Mouse (Mus musculus) forebrain, postnatal 0 days (tissue): ENCODE measurements around the gene Med23. TPM values are rescaled to one million over a fixed set of nuclear protein-coding genes. Genes with fewer than 3 reads are reported as not detected.

Source experiments
- ATAC-seq: fragments of 200-750 bp; cut with Nextera tagmentation; 2 replicates; pipeline ENCODE4 v1.8.0; 2017; ENCODE audit warnings: mild to moderate bottlenecking, moderate library complexity
- DNase-seq: peaks from one replicate; pipeline ENCODE4 v3.0.0-alpha.2; 2015
- H3K27ac ChIP-seq: fragments of 300-500 bp; sonication (generic); 2 replicates; pipeline ENCODE4 v1.5.1; 2014; ENCODE audit warnings: low read depth, mild to moderate bottlenecking, antibody characterized with exemption, low read length, moderate library complexity, mixed read lengths
- H3K27me3 ChIP-seq: fragments of 300-500 bp; sonication (generic); 2 replicates; pipeline ENCODE4 v1.6.1; 2014; ENCODE audit warnings: mild to moderate bottlenecking, low read length, mixed read lengths; ENCODE audit not compliant: insufficient read depth
- H3K36me3 ChIP-seq: fragments of 300-500 bp; sonication (generic); 2 replicates; pipeline ENCODE4 v1.6.1; 2014; ENCODE audit warnings: mild to moderate bottlenecking, moderate library complexity; ENCODE audit not compliant: insufficient read depth
- H3K4me1 ChIP-seq: fragments of 300-500 bp; sonication (generic); 2 replicates; pipeline ENCODE4 v1.6.1; 2014; ENCODE audit warnings: antibody characterized with exemption; ENCODE audit not compliant: insufficient read depth
- H3K4me2 ChIP-seq: fragments of 300-500 bp; sonication (generic); 2 replicates; pipeline ENCODE4 v1.6.1; 2014; ENCODE audit warnings: low read depth, mild to moderate bottlenecking, moderate library complexity
- H3K4me3 ChIP-seq: fragments of 300-500 bp; sonication (generic); 2 replicates; pipeline ENCODE4 v1.5.1; 2014; ENCODE audit warnings: low read depth, low read length, mixed read lengths
- H3K9ac ChIP-seq: fragments of 300-500 bp; sonication (generic); 2 replicates; pipeline ENCODE4 v1.6.1; 2014; ENCODE audit warnings: mild to moderate bottlenecking
- H3K9me3 ChIP-seq: fragments of 300-500 bp; sonication (generic); 2 replicates; pipeline ENCODE4 v1.6.1; 2016; ENCODE audit warnings: low read length
- CTCF ChIP-seq: sonication (generic); IDR thresholded peaks from 2 replicates; pipeline ENCODE4 v1.5.1; 2016; ENCODE audit warnings: antibody characterized with exemption, control low read depth, low read depth
- WGBS: fragments of 180-500 bp; shearing (Covaris S2); extraction: QIAGEN DNeasy Blood & Tissue Kit; methylation state at CpG from one replicate; pipeline ENCODE4 v1.1.7; 2014; 5-methylcytosine and 5-hydroxymethylcytosine counted together
- polyA plus RNA-seq: library from polyadenylated mRNA; unstranded; fragments of >200 nt; fragmentation: Nextera tagmentation; extraction: Ambion mirVana; gene quantifications from 2 replicates; pipeline ENCODE4 v1.2.1, GENCODE M21; 2015
- total RNA-seq: library from RNA; depleted of rRNA; stranded (reverse); fragments of >200 nt; gene quantifications from 2 replicates; pipeline ENCODE4 v1.2.3, GENCODE M21; 2014

Med23 gene
- total and polyA plus RNA-seq, 2 experiments from 2014 or later: 16.2 to 41.7 TPM

- Histone ChIP-seq H3K9me3 (no peaks in the 10 kb centered on the region), H3K4me3 (no peak overlapping the region), H3K4me1 (no peaks in the 10 kb centered on the region), H3K4me2 (no peak overlapping the region), H3K27ac (no peak overlapping the region), H3K27me3 (no peaks in the 10 kb centered on the region), H3K9ac (no peak overlapping the region), H3K36me3 (peaks cover 59% of the 10 kb centered on the region)
- DNase-seq (peak; percentile 25), ATAC-seq (peak; percentile 70)
- TF ChIP-seq CTCF: peak; percentile 60
- WGBS: 82% methylated on average over 9 of the region's 9 CpGs
Measured at GRCm38 (mm10) chr10:24886008-24886407, 16.2 kb downstream of the Med23 start.

- Histone ChIP-seq H3K9ac (no peak overlapping the region), H3K4me1 (no peaks in the 10 kb centered on the region), H3K36me3 (peaks cover 61% of the 10 kb centered on the region), H3K27ac (no peak overlapping the region), H3K4me3 (no peak overlapping the region), H3K9me3 (no peaks in the 10 kb centered on the region), H3K27me3 (no peaks in the 10 kb centered on the region), H3K4me2 (no peak overlapping the region)
- DNase-seq (no peak), ATAC-seq (no peak)
- no peak for TF ChIP-seq CTCF
- WGBS: 95% methylated on average over 7 of the region's 7 CpGs
Measured at GRCm38 (mm10) chr10:24888343-24888742, 18.6 kb downstream of the Med23 start.

- ATAC-seq (no peak), DNase-seq (no peak)
- no peak overlapping the region for H3K9ac ChIP-seq
- H3K4me3 ChIP-seq: no peak overlapping the region
- H3K4me1 ChIP-seq: no peaks in the 10 kb centered on the region
- peak; percentile 28; the same call in 1 of the 2 replicates for TF ChIP-seq CTCF
- 88% methylated on average over 8 of the region's 8 CpGs for WGBS
- no peak overlapping the region for H3K4me2 ChIP-seq
- H3K9me3 ChIP-seq: no peaks in the 10 kb centered on the region
- H3K27ac ChIP-seq: no peak overlapping the region
- peaks cover 87% of the 10 kb centered on the region for H3K36me3 ChIP-seq
- no peaks in the 10 kb centered on the region for H3K27me3 ChIP-seq
Measured at GRCm38 (mm10) chr10:24895927-24896326, 26.1 kb downstream of the Med23 start.

- Histone ChIP-seq H3K4me2 (no peak overlapping the region), H3K36me3 (peaks cover 90% of the 10 kb centered on the region), H3K4me3 (no peak overlapping the region), H3K27ac (no peak overlapping the region), H3K9ac (no peak overlapping the region), H3K4me1 (no peaks in the 10 kb centered on the region), H3K9me3 (no peaks in the 10 kb centered on the region), H3K27me3 (no peaks in the 10 kb centered on the region)
- WGBS: 94% methylated on average over 10 of the region's 10 CpGs
- ATAC-seq: no peak
- DNase-seq: no peak
- no peak for TF ChIP-seq CTCF
Measured at GRCm38 (mm10) chr10:24905627-24906026, 35.8 kb downstream of the Med23 start.

- no peaks in the 10 kb centered on the region for H3K9me3 ChIP-seq
- H3K4me1 ChIP-seq: no peaks in the 10 kb centered on the region
- H3K4me3 ChIP-seq: no peak overlapping the region
- ATAC-seq (no peak), DNase-seq (no peak)
- no peak for TF ChIP-seq CTCF
- H3K36me3 ChIP-seq: peaks cover 77% of the 10 kb centered on the region
- H3K27me3 ChIP-seq: no peaks in the 10 kb centered on the region
- no peak overlapping the region for H3K4me2 ChIP-seq
- H3K9ac ChIP-seq: no peak overlapping the region
- 92% methylated on average over 8 of the region's 8 CpGs for WGBS
- no peak overlapping the region for H3K27ac ChIP-seq
Measured at GRCm38 (mm10) chr10:24911199-24911598, 41.4 kb downstream of the Med23 start.

GRCm38 (mm10) chr10:24912576-24912975 is 42.8 kb downstream of the Med23 start:
- Histone ChIP-seq H3K9me3 (no peaks in the 10 kb centered on the region), H3K4me1 (no peaks in the 10 kb centered on the region), H3K9ac (no peak overlapping the region), H3K27me3 (no peaks in the 10 kb centered on the region), H3K36me3 (peaks cover 67% of the 10 kb centered on the region), H3K4me3 (no peak overlapping the region), H3K4me2 (no peak overlapping the region), H3K27ac (no peak overlapping the region)
- no peak for ATAC-seq
- WGBS: 93% methylated on average over 14 of the region's 14 CpGs
- TF ChIP-seq CTCF: no peak
- no peak for DNase-seq

- Histone ChIP-seq H3K4me3 (no peak overlapping the region), H3K4me1 (no peaks in the 10 kb centered on the region), H3K9me3 (no peaks in the 10 kb centered on the region), H3K27ac (no peak overlapping the region), H3K36me3 (peaks cover 50% of the 10 kb centered on the region), H3K27me3 (no peaks in the 10 kb centered on the region), H3K4me2 (no peak overlapping the region), H3K9ac (no peak overlapping the region)
- DNase-seq (no peak), ATAC-seq (no peak)
- no peak for TF ChIP-seq CTCF
- WGBS: 94% methylated on average over 6 of the region's 6 CpGs
Measured at GRCm38 (mm10) chr10:24915486-24915885, 45.7 kb downstream of the Med23 start.
